Mouse (Mus musculus) embryonic fibroblast, embryonic 13.5 days (primary cell): ENCODE results near the gene Fhit.

Source experiments
- CTCF ChIP-seq: IDR thresholded peaks from 2 replicates; pipeline ENCODE4 v1.5.1; 2011; ENCODE audit warnings: mild to moderate bottlenecking, control low read depth, low read length, moderate library complexity, borderline replicate concordance; ENCODE audit not compliant: insufficient read depth
- POLR2A ChIP-seq: IDR thresholded peaks from 2 replicates; pipeline ENCODE4 v1.6.1; 2011; ENCODE audit warnings: low read depth, mild to moderate bottlenecking, control low read depth, low read length, moderate library complexity

- TF ChIP-seq CTCF = no peak
- no peak for TF ChIP-seq POLR2A
Observed at GRCm38 (mm10) chr14:10526800-10527199, 635.0 kb downstream of the Fhit start.
